Mouse (Mus musculus) embryo, embryonic 10.5 days (tissue): ENCODE measurements at regions not wholly inside any gene's neighbourhood (a gene's known extent, or its start where the extent isn't known, plus 50 kb on each side); places are given as distances from the start of the nearest gene placed in this dataset.
A peak's percentile ranks its signal among the peaks of the same experiment; 100 is the strongest.

ENCODE experiments used
- DNase-seq: peaks from one replicate; pipeline ENCODE4 v3.0.0-alpha.2; 2015; ENCODE audit warnings: low spot score

GRCm38 (mm10) chr8:12503344-12503743 lies 69.5 kb upstream of the Spaca7 start:
- DNase-seq = peak; percentile 72

GRCm38 (mm10) chr8:12504240-12504639 lies 68.6 kb upstream of the Spaca7 start:
- peak; percentile 66 for DNase-seq

- DNase-seq = peak; percentile 57
Observed at GRCm38 (mm10) chr8:12504777-12505176, 68.1 kb upstream of the Spaca7 start.

GRCm38 (mm10) chr8:12510233-12510632 lies 62.6 kb upstream of the Spaca7 start:
- DNase-seq = no peak

- no peak for DNase-seq
Observed at GRCm38 (mm10) chr8:12513042-12513441, 59.8 kb upstream of the Spaca7 start.

- DNase-seq = no peak
Observed at GRCm38 (mm10) chr8:12514138-12514537, 58.7 kb upstream of the Spaca7 start.

GRCm38 (mm10) chr8:12521636-12522035 lies 51.2 kb upstream of the Spaca7 start:
- DNase-seq = no peak
